Mouse (Mus musculus) spleen, adult 2 months (tissue): Measurements from ENCODE around the gene Dop1a. TPM values are rescaled to one million over a fixed set of nuclear protein-coding genes. Genes with fewer than 3 reads are reported as not detected.

ENCODE experiments used
- DNase-seq, 2 experiments: peaks; one replicate each; pipeline versions ENCODE4 v3.0.0 to v3.0.0-alpha.2; 2012 to 2021; ENCODE audit warnings: low spot score in 2 of 2, low read depth in 1 of 2
- H3K27ac ChIP-seq: fragments of 200-500 bp; 2 replicates; pipeline ENCODE4 v1.5.1; 2012; ENCODE audit warnings: low read length, inconsistent platforms; ENCODE audit not compliant: insufficient read depth
- H3K27me3 ChIP-seq: fragments of 200-500 bp; 2 replicates; pipeline ENCODE4 v1.6.1; 2012; ENCODE audit warnings: mild to moderate bottlenecking, moderate library complexity, low read length, inconsistent platforms; ENCODE audit not compliant: control insufficient read depth, insufficient read depth
- H3K36me3 ChIP-seq: fragments of 200-500 bp; 2 replicates; pipeline ENCODE4 v1.6.1; 2012; ENCODE audit warnings: mild to moderate bottlenecking, low read length, inconsistent platforms; ENCODE audit not compliant: control insufficient read depth, insufficient read depth
- H3K4me1 ChIP-seq: fragments of 200-500 bp; 2 replicates; pipeline ENCODE4 v1.6.1; 2011; ENCODE audit warnings: inconsistent platforms; ENCODE audit not compliant: control insufficient read depth, insufficient read depth, insufficient read length
- H3K4me3 ChIP-seq: fragments of 200-500 bp; 2 replicates; pipeline ENCODE4 v1.5.1; 2011; ENCODE audit warnings: mild to moderate bottlenecking, inconsistent platforms; ENCODE audit not compliant: insufficient read depth, insufficient read length; ENCODE audit errors: extremely low read depth
- CTCF ChIP-seq: fragments of 200-500 bp; IDR thresholded peaks from 2 replicates; pipeline ENCODE4 v1.5.1; 2011; ENCODE audit warnings: mild to moderate bottlenecking, inconsistent platforms; ENCODE audit not compliant: insufficient read depth, insufficient read length, insufficient replicate concordance; ENCODE audit errors: extremely low read depth
- POLR2A ChIP-seq: fragments of 200-500 bp; IDR thresholded peaks from 2 replicates; pipeline ENCODE4 v1.6.1; 2011; ENCODE audit warnings: low read depth, low read length, inconsistent platforms
- WGBS: fragments of 180-500 bp; shearing (Covaris S2); methylation state at CpG from one replicate; pipeline ENCODE4 v1.1.7; 2018; 5-methylcytosine and 5-hydroxymethylcytosine counted together
- polyA plus RNA-seq: library from polyadenylated mRNA; depleted of rRNA; stranded (reverse); fragments of >200 nt; gene quantifications from 2 replicates; pipeline ENCODE4 v1.2.3, GENCODE M21; 2012

Dop1a gene
- polyA plus RNA-seq, 1 experiment: 10.0 TPM

- peak; percentile 68 to 85 for DNase-seq
- H3K27ac ChIP-seq: no peak overlapping the region
- 4% methylated on average over 13 of the region's 13 CpGs for WGBS
- H3K36me3 ChIP-seq: peaks cover under 1% of the 10 kb centered on the region
- no peaks in the 10 kb centered on the region for H3K4me1 ChIP-seq
- no peaks in the 10 kb centered on the region for H3K27me3 ChIP-seq
- TF ChIP-seq POLR2A (no peak), CTCF (peak; percentile 63; the same call in 1 of the 2 replicates)
- H3K4me3 ChIP-seq: peak overlapping the region; percentile 94
Observed at GRCm38 (mm10) chr9:86572636-86573291, 105.8 kb downstream of the Dop1a start.

GRCm38 (mm10) chr9:86573616-86574303 lies 106.8 kb downstream of the Dop1a start:
- H3K36me3 ChIP-seq: no peaks in the 10 kb centered on the region
- H3K27me3 ChIP-seq: no peaks in the 10 kb centered on the region
- no peak overlapping the region for H3K4me3 ChIP-seq
- no peaks in the 10 kb centered on the region for H3K4me1 ChIP-seq
- H3K27ac ChIP-seq: no peak overlapping the region
- DNase-seq: no peak
- TF ChIP-seq CTCF (no peak), POLR2A (no peak)
- WGBS: 68% methylated on average over 20 of the region's 20 CpGs

- Histone ChIP-seq H3K27me3 (no peaks in the 10 kb centered on the region), H3K4me1 (no peaks in the 10 kb centered on the region; the same call in 1 of the 2 replicates), H3K4me3 (no peak overlapping the region), H3K36me3 (no peaks in the 10 kb centered on the region), H3K27ac (no peak overlapping the region)
- no peak for DNase-seq
- TF ChIP-seq POLR2A (no peak), CTCF (no peak)
- 92% methylated on average over 6 of the region's 6 CpGs for WGBS
Observed at GRCm38 (mm10) chr9:86575178-86575577, 108.2 kb downstream of the Dop1a start.

GRCm38 (mm10) chr9:86579657-86580056 lies 112.7 kb downstream of the Dop1a start:
- Histone ChIP-seq H3K27me3 (no peaks in the 10 kb centered on the region), H3K27ac (no peak overlapping the region), H3K36me3 (no peaks in the 10 kb centered on the region), H3K4me3 (0 out of 2 replicates have a peak overlapping the region, but pooled peaks have one; percentile 5), H3K4me1 (no peaks in the 10 kb centered on the region; the same call in 1 of the 2 replicates)
- peak in 1 of 2 experiments; percentile 23 for DNase-seq
- 8% methylated on average over 10 of the region's 10 CpGs for WGBS
- TF ChIP-seq POLR2A (no peak), CTCF (no peak)

GRCm38 (mm10) chr9:86583740-86584139 lies 116.8 kb downstream of the Dop1a start:
- Histone ChIP-seq H3K27me3 (no peaks in the 10 kb centered on the region), H3K4me1 (no peaks in the 10 kb centered on the region; the same call in 1 of the 2 replicates), H3K36me3 (no peaks in the 10 kb centered on the region), H3K4me3 (no peak overlapping the region), H3K27ac (no peak overlapping the region)
- TF ChIP-seq CTCF (peak; percentile 71; the same call in 1 of the 2 replicates), POLR2A (no peak)
- peak; percentile 47 to 69 for DNase-seq
- 51% methylated on average over 3 of the region's 3 CpGs for WGBS

GRCm38 (mm10) chr9:86587019-86587795 lies 120.3 kb downstream of the Dop1a start:
- DNase-seq: no peak
- Histone ChIP-seq H3K27ac (no peak overlapping the region), H3K36me3 (no peaks in the 10 kb centered on the region), H3K4me1 (no peaks in the 10 kb centered on the region), H3K4me3 (no peak overlapping the region), H3K27me3 (no peaks in the 10 kb centered on the region)
- TF ChIP-seq POLR2A: no peak
- 88% methylated on average over 11 of the region's 11 CpGs for WGBS
